Mouse (Mus musculus) midbrain, embryonic 14.5 days (tissue): Measurements from ENCODE around the gene Togaram2. TPM values are rescaled to one million over a fixed set of nuclear protein-coding genes. Genes with fewer than 3 reads are reported as not detected.

Experiments
- ATAC-seq: fragments of 200-750 bp; cut with Nextera tagmentation; 2 replicates; pipeline ENCODE4 v1.8.0; 2017; ENCODE audit warnings: moderate number of reproducible peaks, moderate library complexity; ENCODE audit not compliant: low FRiP score, low TSS enrichment
- DNase-seq: peaks from one replicate; pipeline ENCODE4 v3.0.0-alpha.2; 2015
- H3K27ac ChIP-seq: fragments of 300-500 bp; sonication (generic); replicated peaks from 2 replicates; pipeline ENCODE4 v1.5.1; 2014; ENCODE audit warnings: mild to moderate bottlenecking, low read depth, low read length, moderate library complexity
- H3K27me3 ChIP-seq: fragments of 300-500 bp; sonication (generic); 2 replicates; pipeline ENCODE4 v1.6.1; 2014; ENCODE audit warnings: low read length, control low read depth, mixed read lengths; ENCODE audit not compliant: control insufficient read depth, insufficient read depth
- H3K36me3 ChIP-seq: fragments of 300-500 bp; sonication (generic); 2 replicates; pipeline ENCODE4 v1.6.1; 2014; ENCODE audit warnings: low read length, control low read depth; ENCODE audit not compliant: control insufficient read depth, insufficient read depth
- H3K4me1 ChIP-seq: fragments of 300-500 bp; sonication (generic); 2 replicates; pipeline ENCODE4 v1.6.1; 2014; ENCODE audit warnings: mild to moderate bottlenecking, antibody characterized with exemption, low read length, control low read depth; ENCODE audit not compliant: control insufficient read depth, insufficient read depth
- H3K4me2 ChIP-seq: fragments of 300-500 bp; sonication (generic); 2 replicates; pipeline ENCODE4 v1.6.1; 2014; ENCODE audit warnings: mild to moderate bottlenecking, low read length, moderate library complexity
- H3K4me3 ChIP-seq: fragments of 300-500 bp; sonication (generic); replicated peaks from 2 replicates; pipeline ENCODE4 v1.5.1; 2014; ENCODE audit warnings: low read depth, low read length
- H3K9ac ChIP-seq: fragments of 300-500 bp; sonication (generic); replicated peaks from 2 replicates; pipeline ENCODE4 v1.6.1; 2014; ENCODE audit warnings: mild to moderate bottlenecking, low read length, moderate library complexity
- H3K9me3 ChIP-seq: fragments of 300-500 bp; sonication (generic); 2 replicates; pipeline ENCODE4 v1.6.1; 2016; ENCODE audit warnings: low read length, control low read depth, mixed read lengths; ENCODE audit not compliant: control insufficient read depth
- WGBS: fragments of 180-500 bp; shearing (Covaris S2); extraction: QIAGEN DNeasy Blood & Tissue Kit; methylation state at CpG from one replicate; pipeline ENCODE4 v1.1.7; 2014; 5-methylcytosine and 5-hydroxymethylcytosine counted together
- polyA plus RNA-seq: library from polyadenylated mRNA; unstranded; fragments of >200 nt; fragmentation: Nextera tagmentation; extraction: Ambion mirVana; gene quantifications from 2 replicates; pipeline ENCODE4 v1.2.1, GENCODE M21; 2014

The Togaram2 gene
- polyA plus RNA-seq, 1 experiment from 2014 or later, result 0.14 TPM

GRCm38 (mm10) chr17:71689903-71690302 is 16.8 kb downstream of the Togaram2 start:
- 87% methylated on average over 5 of the region's 5 CpGs for WGBS
- ATAC-seq, result no peak
- peaks cover 7% of the 10 kb centered on the region; the same call in 1 of the 2 replicates for H3K4me1 ChIP-seq

GRCm38 (mm10) chr17:71691361-71691875 is 18.4 kb downstream of the Togaram2 start:
- Histone ChIP-seq H3K4me1 (peaks cover 7% of the 10 kb centered on the region; the same call in 1 of the 2 replicates), H3K9ac (no peak overlapping the region), H3K36me3 (no peaks in the 10 kb centered on the region), H3K9me3 (peaks cover 5% of the 10 kb centered on the region; the same call in 1 of the 2 replicates), H3K4me3 (no peak overlapping the region), H3K27me3 (no peaks in the 10 kb centered on the region), H3K27ac (no peak overlapping the region), H3K4me2 (no peak overlapping the region)
- WGBS, result 69% methylated on average over 11 of the region's 11 CpGs
- ATAC-seq (no peak), DNase-seq (no peak)

More at GRCm38 (mm10) chr17:71689903-71690302, 16.8 kb downstream of the Togaram2 start:
- H3K27ac ChIP-seq, result no peak overlapping the region
- no peak overlapping the region for H3K9ac ChIP-seq
- no peak overlapping the region for H3K4me2 ChIP-seq
- H3K27me3 ChIP-seq, result no peaks in the 10 kb centered on the region
- DNase-seq, result no peak
- peaks cover 5% of the 10 kb centered on the region; the same call in 1 of the 2 replicates for H3K9me3 ChIP-seq
- no peak overlapping the region for H3K4me3 ChIP-seq
- no peaks in the 10 kb centered on the region for H3K36me3 ChIP-seq

GRCm38 (mm10) chr17:71693313-71693712 is 20.3 kb downstream of the Togaram2 start:
- Histone ChIP-seq H3K4me2 (no peak overlapping the region), H3K4me1 (peaks cover 7% of the 10 kb centered on the region; the same call in 1 of the 2 replicates), H3K27ac (no peak overlapping the region), H3K9me3 (peaks cover 5% of the 10 kb centered on the region; the same call in 1 of the 2 replicates), H3K9ac (no peak overlapping the region), H3K36me3 (no peaks in the 10 kb centered on the region), H3K4me3 (no peak overlapping the region), H3K27me3 (no peaks in the 10 kb centered on the region)
- no peak for ATAC-seq
- peak; percentile 36 for DNase-seq
- 38% methylated on average over 5 of the region's 5 CpGs for WGBS

- no peak overlapping the region for H3K9ac ChIP-seq
- no peak overlapping the region for H3K4me2 ChIP-seq
- H3K27ac ChIP-seq, result no peak overlapping the region
- H3K27me3 ChIP-seq, result no peaks in the 10 kb centered on the region
- no peak for DNase-seq
- no peak for ATAC-seq
- no peaks in the 10 kb centered on the region for H3K36me3 ChIP-seq
- H3K9me3 ChIP-seq, result peaks cover 1% of the 10 kb centered on the region; the same call in 1 of the 2 replicates
- H3K4me1 ChIP-seq, result peaks cover 7% of the 10 kb centered on the region; the same call in 1 of the 2 replicates
- WGBS, result 56% methylated on average over 8 of the region's 8 CpGs
- H3K4me3 ChIP-seq, result no peak overlapping the region
These were observed 20.7 kb downstream of the Togaram2 start for GRCm38 (mm10) chr17:71693780-71694179.

DNA sequence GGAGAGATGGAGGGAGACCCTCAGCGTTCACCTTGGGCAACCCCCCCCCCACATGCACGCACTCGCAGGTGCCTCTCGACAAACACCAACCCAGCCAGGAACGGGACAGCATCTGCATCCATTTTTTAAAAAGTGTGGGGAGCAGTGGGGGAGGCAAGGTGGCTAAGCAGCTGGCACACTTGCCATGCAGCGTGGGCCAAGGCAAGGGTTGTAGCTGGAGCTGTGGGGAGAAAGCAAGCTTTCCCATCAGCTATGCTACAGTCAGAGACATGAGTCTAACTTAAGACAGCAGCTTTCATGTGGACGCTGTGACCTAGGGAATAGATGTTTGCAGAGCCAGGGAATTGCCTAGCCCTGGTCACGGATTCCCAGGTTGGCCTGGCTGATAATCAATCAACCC is 22.1 kb downstream of the Togaram2 start:
- DNase-seq, result no peak
- H3K27me3 ChIP-seq, result no peaks in the 10 kb centered on the region
- H3K4me3 ChIP-seq, result no peak overlapping the region
- 94% methylated on average over 8 of the region's 8 CpGs for WGBS
- peaks cover 7% of the 10 kb centered on the region; the same call in 1 of the 2 replicates for H3K4me1 ChIP-seq
- no peak overlapping the region for H3K27ac ChIP-seq
- no peak for ATAC-seq
- no peak overlapping the region for H3K9ac ChIP-seq
- H3K36me3 ChIP-seq, result no peaks in the 10 kb centered on the region
- H3K9me3 ChIP-seq, result no peaks in the 10 kb centered on the region
- no peak overlapping the region for H3K4me2 ChIP-seq

DNA sequence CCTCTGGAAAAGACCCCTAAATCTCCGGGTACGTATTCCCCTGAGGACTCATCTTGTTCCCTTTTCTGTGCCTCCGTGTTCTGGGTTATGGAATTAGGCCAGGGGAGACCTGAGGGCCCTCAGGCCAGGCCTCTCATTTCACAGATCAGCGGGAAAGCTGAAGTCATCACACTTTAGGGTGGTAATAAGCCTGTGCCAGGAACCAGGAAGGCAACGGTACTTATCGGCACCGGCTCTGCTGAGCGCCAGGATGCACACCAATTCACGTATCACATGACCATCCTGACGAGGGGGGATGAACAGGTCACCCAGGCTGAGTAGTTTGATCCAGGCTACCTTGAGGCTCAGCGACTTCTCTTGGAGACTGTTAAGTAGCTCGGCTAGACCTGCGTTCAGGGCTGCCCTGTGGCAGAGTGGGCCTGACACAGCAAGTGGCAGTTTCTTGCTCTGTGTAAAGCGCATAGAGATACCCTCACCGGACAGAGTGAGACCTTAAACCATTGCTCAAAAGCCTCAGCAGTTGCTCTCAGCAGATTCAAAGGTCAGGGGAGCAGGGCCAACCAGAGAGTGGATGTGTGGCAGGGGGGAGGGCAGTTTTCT is 22.8 kb downstream of the Togaram2 start:
- no peak overlapping the region for H3K4me3 ChIP-seq
- 77% methylated on average over 15 of the region's 15 CpGs for WGBS

DNA sequence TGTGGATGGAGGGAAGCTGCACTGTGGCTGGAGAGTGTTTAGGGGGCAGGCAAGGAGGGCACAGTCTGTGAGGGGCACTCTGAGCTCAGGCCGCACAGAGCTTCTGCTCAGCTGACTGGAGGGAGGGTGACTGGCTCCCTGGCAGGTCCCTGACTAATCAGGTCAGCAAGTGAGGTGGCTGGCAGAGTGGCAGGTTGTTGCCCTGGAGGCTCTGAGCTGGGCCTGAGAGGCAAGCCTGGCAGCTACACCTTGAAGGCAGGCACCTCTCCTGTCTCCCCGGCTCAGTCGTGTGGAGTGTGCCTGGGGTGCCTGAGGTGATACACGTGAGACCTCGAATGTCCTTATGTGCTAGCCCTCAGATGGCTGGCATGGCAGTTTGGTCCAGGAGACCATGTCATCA is 23.3 kb downstream of the Togaram2 start:
- ATAC-seq (no peak), DNase-seq (no peak)
- Histone ChIP-seq H3K9ac (no peak overlapping the region), H3K4me2 (no peak overlapping the region), H3K9me3 (no peaks in the 10 kb centered on the region), H3K4me3 (no peak overlapping the region), H3K27me3 (no peaks in the 10 kb centered on the region), H3K4me1 (peaks cover 4% of the 10 kb centered on the region; the same call in 1 of the 2 replicates), H3K27ac (no peak overlapping the region), H3K36me3 (no peaks in the 10 kb centered on the region)
- 91% methylated on average over 5 of the region's 5 CpGs for WGBS

More for the DNA sequence above, 22.8 kb downstream of the Togaram2 start:
- DNase-seq, result no peak
- Histone ChIP-seq H3K4me2 (no peak overlapping the region), H3K27ac (no peak overlapping the region), H3K9ac (no peak overlapping the region), H3K36me3 (no peaks in the 10 kb centered on the region), H3K27me3 (no peaks in the 10 kb centered on the region), H3K4me1 (peaks cover 7% of the 10 kb centered on the region; the same call in 1 of the 2 replicates), H3K9me3 (no peaks in the 10 kb centered on the region)
- ATAC-seq, result no peak

GRCm38 (mm10) chr17:71697896-71698618 is 25.0 kb downstream of the Togaram2 start:
- no peaks in the 10 kb centered on the region for H3K27me3 ChIP-seq
- DNase-seq, result no peak
- no peak for ATAC-seq
- no peak overlapping the region for H3K27ac ChIP-seq
- H3K4me2 ChIP-seq, result no peak overlapping the region
- H3K9me3 ChIP-seq, result no peaks in the 10 kb centered on the region
- 85% methylated on average over 11 of the region's 11 CpGs for WGBS
- H3K4me1 ChIP-seq, result peaks cover 2% of the 10 kb centered on the region; the same call in 1 of the 2 replicates
- no peaks in the 10 kb centered on the region for H3K36me3 ChIP-seq
- H3K9ac ChIP-seq, result no peak overlapping the region
- no peak overlapping the region for H3K4me3 ChIP-seq
